8 mouse cellular contexts compared by ENCODE assay signal in genomic region chr14:31934321-31934720, GRCm38 (mm10).
DNase-seq lines count a peak whose midpoint lies in the region; ATAC-seq and TF ChIP-seq lines count a peak whose summit lies in the region.

No protein-coding gene starts in this region.

- H3K36me3 ChIP-seq in heart, adult 2 months (ENCODE audit: control insufficient read depth, insufficient read depth, low read length), result peaks cover 10% of the 10 kb centered on the region
- no peaks in the 10 kb centered on the region for H3K36me3 ChIP-seq in ES-E14 (ENCODE audit: control insufficient read depth, insufficient read depth, low read length, poor library complexity, severe bottlenecking)
- H3K36me3 ChIP-seq in forebrain, embryonic 11.5 days (ENCODE audit: control insufficient read depth, insufficient read depth, low read length), result no peaks in the 10 kb centered on the region
- H3K36me3 ChIP-seq in intestine, embryonic 16.5 days (ENCODE audit: control insufficient read depth, insufficient read depth, low read length), result no peaks in the 10 kb centered on the region
- H3K36me3 ChIP-seq in midbrain, postnatal 0 days (ENCODE audit: insufficient read depth, low read length), result no peaks in the 10 kb centered on the region

- peak; percentile 13 to 47 for DNase-seq in heart, adult 2 months
- DNase-seq in heart, adult 8-10 months (ENCODE audit: low spot score), result no peak
- DNase-seq in ES-E14 (ENCODE audit: low read depth, low spot score), result peak; percentile 31
- DNase-seq in forebrain, embryonic 11.5 days (ENCODE audit: low spot score), result no peak
- peak; percentile 75 for DNase-seq in midbrain, postnatal 0 days (ENCODE audit: low spot score)
- no peak for DNase-seq in testis, postnatal 14 days (ENCODE audit: low spot score)

- ATAC-seq in forebrain, embryonic 11.5 days (replicated peaks; ENCODE audit: low FRiP score), result peak; percentile 82
- ATAC-seq in intestine, embryonic 16.5 days, result peak; percentile 48
- peak; percentile 64 for ATAC-seq in midbrain, postnatal 0 days (ENCODE audit: low FRiP score)
- ATAC-seq in monocyte, adult 5-6 weeks (replicated peaks; ENCODE audit: insufficient number of reproducible peaks, low FRiP score, low TSS enrichment, poor library complexity, severe bottlenecking), result no peak

- H3K4me2 ChIP-seq in forebrain, embryonic 11.5 days (ENCODE audit: low read depth, low read length, severe bottlenecking), result peak overlapping the region; percentile 58
- H3K4me2 ChIP-seq in intestine, embryonic 16.5 days (ENCODE audit: low read depth, low read length), result peak overlapping the region; percentile 63
- H3K4me2 ChIP-seq in midbrain, postnatal 0 days (ENCODE audit: low read depth, low read length, poor library complexity, severe bottlenecking), result peak overlapping the region; percentile 61

- H3K9ac ChIP-seq in heart, adult 2 months (ENCODE audit: low read depth, low read length), result peak overlapping the region; percentile 50
- H3K9ac ChIP-seq in ES-E14 (ENCODE audit: insufficient read depth, low read depth, low read length, poor library complexity, severe bottlenecking), result no peak overlapping the region
- H3K9ac ChIP-seq in forebrain, embryonic 11.5 days (ENCODE audit: low read length), result peak overlapping the region; percentile 59
- peak overlapping the region; percentile 61 for H3K9ac ChIP-seq in intestine, embryonic 16.5 days (ENCODE audit: low read depth, low read length)
- H3K9ac ChIP-seq in midbrain, postnatal 0 days (replicated peaks; ENCODE audit: low read length, poor library complexity, severe bottlenecking), result peak overlapping the region; percentile 65

- in situ Hi-C loops in ES-E14 (cut with MboI; ENCODE audit: low sequenced_read_pairs in 2 of 2, unreplicated experiment in 2 of 2), result no loop called here

- no peak for TF ChIP-seq EP300 in heart, adult 2 months (IDR thresholded peaks at IDR 0.05; ENCODE audit: insufficient read depth, low read depth, low read length)

- peaks cover 19% of the 10 kb centered on the region for H3K4me1 ChIP-seq in heart, adult 2 months (ENCODE audit: control insufficient read depth, insufficient read depth, low read length)
- peaks cover 0 to 9% of the 10 kb centered on the region in 2 experiments; a peak in 1 of 4 replicates for H3K4me1 ChIP-seq in ES-E14 (ENCODE audit: control insufficient read depth in 2 of 2, insufficient read depth in 2 of 2, low read length in 2 of 2, poor library complexity in 1 of 2)
- peaks cover 5% of the 10 kb centered on the region; the same call in 1 of the 2 replicates for H3K4me1 ChIP-seq in forebrain, embryonic 11.5 days (replicated peaks; ENCODE audit: control insufficient read depth, insufficient read depth, low read length)
- peaks cover 23% of the 10 kb centered on the region for H3K4me1 ChIP-seq in intestine, embryonic 16.5 days (ENCODE audit: control insufficient read depth, insufficient read depth, low read length)
- H3K4me1 ChIP-seq in midbrain, postnatal 0 days (ENCODE audit: insufficient read depth, low read length), result peaks cover 4% of the 10 kb centered on the region; the same call in 1 of the 2 replicates

- H3K79me2 ChIP-seq in heart, adult 2 months (replicated peaks; ENCODE audit: control insufficient read depth, insufficient read depth, low read length), result no peaks in the 10 kb centered on the region

- peak overlapping the region; percentile 73 for H3K27ac ChIP-seq in heart, adult 2 months
- H3K27ac ChIP-seq in ES-E14 (ENCODE audit: insufficient read depth, low read depth, low read length, poor library complexity, severe bottlenecking), result peak overlapping the region; percentile 69; the same call in 1 of the 2 replicates
- H3K27ac ChIP-seq in forebrain, embryonic 11.5 days (ENCODE audit: low read depth, low read length), result peak overlapping the region; percentile 98
- peak overlapping the region; percentile 57 for H3K27ac ChIP-seq in intestine, embryonic 16.5 days (ENCODE audit: low read length)
- H3K27ac ChIP-seq in midbrain, postnatal 0 days (ENCODE audit: low read depth, low read length), result peak overlapping the region; percentile 88

- TF ChIP-seq CTCF in heart, adult 2 months (IDR thresholded peaks at IDR 0.05), result no peak
- no peak for TF ChIP-seq CTCF in midbrain, postnatal 0 days (IDR thresholded peaks at IDR 0.05)

- TF ChIP-seq POLR2A in heart, adult 2 months (IDR thresholded peaks at IDR 0.05; ENCODE audit: insufficient read depth, low read depth, low read length), result no peak

- intact Hi-C loops in heart, adult 2 months (cut with DNase I), result loop anchor here (5.0 kb wide), 2 partner anchors 102 to 277 kb away; partner anchors contain the start of gene Ankrd28

- no peaks in the 10 kb centered on the region for H3K9me3 ChIP-seq in ES-E14 (ENCODE audit: control insufficient read depth, insufficient read depth, low read depth, low read length)
- peaks cover 2% of the 10 kb centered on the region; the same call in 1 of the 2 replicates for H3K9me3 ChIP-seq in forebrain, embryonic 11.5 days (ENCODE audit: control insufficient read depth, low read length)
- no peaks in the 10 kb centered on the region for H3K9me3 ChIP-seq in intestine, embryonic 16.5 days (ENCODE audit: control insufficient read depth, low read length)
- 0 out of 2 replicates have a peak, but pooled peaks cover 6% of the 10 kb centered on the region for H3K9me3 ChIP-seq in midbrain, postnatal 0 days (ENCODE audit: low read length)

- no peaks in the 10 kb centered on the region for H3K27me3 ChIP-seq in heart, adult 2 months (ENCODE audit: control insufficient read depth, insufficient read depth, low read length)
- no peaks in the 10 kb centered on the region for H3K27me3 ChIP-seq in forebrain, embryonic 11.5 days (ENCODE audit: control insufficient read depth, insufficient read depth, low read length)
- no peaks in the 10 kb centered on the region for H3K27me3 ChIP-seq in intestine, embryonic 16.5 days (replicated peaks; ENCODE audit: control insufficient read depth, insufficient read depth, low read length)
- H3K27me3 ChIP-seq in midbrain, postnatal 0 days (ENCODE audit: insufficient read depth, low read length), result no peaks in the 10 kb centered on the region

- H3K4me3 ChIP-seq in heart, adult 2 months, result peak overlapping the region; percentile 19
- peak overlapping the region in 1 of 2 experiments; percentile 57; a peak in 1 of 4 replicates for H3K4me3 ChIP-seq in ES-E14 (ENCODE audit: insufficient read depth in 1 of 2, low read depth in 1 of 2, low read length in 2 of 2, poor library complexity in 1 of 2, severe bottlenecking in 1 of 2)
- H3K4me3 ChIP-seq in forebrain, embryonic 11.5 days (ENCODE audit: low read depth, low read length), result peak overlapping the region; percentile 25
- peak overlapping the region; percentile 37 for H3K4me3 ChIP-seq in intestine, embryonic 16.5 days (ENCODE audit: low read length)
- peak overlapping the region; percentile 31 for H3K4me3 ChIP-seq in midbrain, postnatal 0 days (ENCODE audit: low read depth, low read length)

- 14% methylated on average over 5 of the region's 6 CpGs for WGBS in heart, adult 2 months
- 0% methylated on average over 6 of the region's 6 CpGs for WGBS in forebrain, embryonic 11.5 days
- 3% methylated on average over 5 of the region's 6 CpGs for WGBS in intestine, embryonic 16.5 days
- whole genome bisulfite sequencing in midbrain, postnatal 0 days, result 2% methylated on average over 5 of the region's 6 CpGs

TF ChIP-seq in ES-E14, 5 proteins besides CTCF, POLR2A, EP300 and RAD21:
- TF ChIP-seq ZC3H11A (IDR thresholded peaks at IDR 0.05; ENCODE audit: borderline replicate concordance, low read depth, low read length) (no peak), HCFC1 (IDR thresholded peaks at IDR 0.05; ENCODE audit: borderline replicate concordance, insufficient read depth, low read length) (no peak), CHD2 (IDR thresholded peaks at IDR 0.05; ENCODE audit: low read depth, low read length) (no peak), MAFK (IDR thresholded peaks at IDR 0.05; ENCODE audit: insufficient read depth, low read depth, low read length) (no peak), ZNF384 (IDR thresholded peaks at IDR 0.05; ENCODE audit: low read depth, low read length) (no peak)

Comparison
In these comparisons a context has a peak if more than half of its experiments do, and no peak if none do; other contexts are left out.
1. DNase-seq: peak in heart, adult 2 months (2 of 2), ES-E14 (single experiment) and midbrain, postnatal 0 days (single experiment); none in heart, adult 8-10 months (single experiment), forebrain, embryonic 11.5 days (single experiment) and testis, postnatal 14 days (single experiment).
2. Peak in every context shown above with its lines, with median percentiles within 50 percentile points of each other: H3K27ac ChIP-seq and H3K4me2 ChIP-seq.